Mouse (Mus musculus) neural tube, embryonic 10.5 days (tissue): ENCODE measurements around the gene 9130008F23Rik.
A peak's percentile ranks its signal among the peaks of the same experiment; 100 is the strongest.

Experiments used
- DNase-seq: peaks from one replicate; pipeline ENCODE4 v3.0.0-alpha.2; 2017; ENCODE audit warnings: low spot score; ENCODE audit errors: extremely low spot score

9130008F23Rik gene

GRCm38 (mm10) chr17:40879924-40880691 is at the start of gene 9130008F23Rik:
TSS of gene 9130008F23Rik (minus strand) at chr17:40880559.
- peak; percentile 67 for DNase-seq

- DNase-seq = no peak
Measured at GRCm38 (mm10) chr17:40915499-40915898, 35.1 kb upstream of the 9130008F23Rik start.

- no peak for DNase-seq
Measured at GRCm38 (mm10) chr17:40914250-40914649, 33.9 kb upstream of the 9130008F23Rik start, which contains the start of gene Glyatl3. TSS of gene Glyatl3 (minus strand) at chr17:40914350.

- DNase-seq = peak; percentile 20
Measured at GRCm38 (mm10) chr17:40904721-40905154, 24.4 kb upstream of the 9130008F23Rik start.

GRCm38 (mm10) chr17:40904056-40904597 is 23.8 kb upstream of the 9130008F23Rik start:
- DNase-seq = no peak

- no peak for DNase-seq
Measured at GRCm38 (mm10) chr17:40903345-40903744, 23.0 kb upstream of the 9130008F23Rik start.

- DNase-seq = no peak
Measured at GRCm38 (mm10) chr17:40899783-40900363, 19.5 kb upstream of the 9130008F23Rik start.

GRCm38 (mm10) chr17:40896863-40897262 is 16.5 kb upstream of the 9130008F23Rik start:
- DNase-seq = no peak

GRCm38 (mm10) chr17:40887849-40888536 is 7.6 kb upstream of the 9130008F23Rik start:
- no peak for DNase-seq

- DNase-seq = no peak
Measured at GRCm38 (mm10) chr17:40885155-40885554, 4.8 kb upstream of the 9130008F23Rik start.

GRCm38 (mm10) chr17:40882172-40882571 is 1.8 kb upstream of the 9130008F23Rik start:
- DNase-seq = no peak

- no peak for DNase-seq
Measured at GRCm38 (mm10) chr17:40879528-40879923, 833 bp downstream of the 9130008F23Rik start.

GRCm38 (mm10) chr17:40877741-40878140 is 2.6 kb downstream of the 9130008F23Rik start:
- no peak for DNase-seq

GRCm38 (mm10) chr17:40875568-40875967 is 4.8 kb downstream of the 9130008F23Rik start:
- no peak for DNase-seq

- no peak for DNase-seq
Measured at GRCm38 (mm10) chr17:40874701-40875100, 5.7 kb downstream of the 9130008F23Rik start.

GRCm38 (mm10) chr17:40873582-40874011 is 6.8 kb downstream of the 9130008F23Rik start:
- DNase-seq = no peak

GRCm38 (mm10) chr17:40872626-40873025 is 7.7 kb downstream of the 9130008F23Rik start:
- no peak for DNase-seq

GRCm38 (mm10) chr17:40868952-40869747 is 11.2 kb downstream of the 9130008F23Rik start:
- DNase-seq = no peak

GRCm38 (mm10) chr17:40855065-40855464 is 25.3 kb downstream of the 9130008F23Rik start:
- DNase-seq = no peak

GRCm38 (mm10) chr17:40837308-40837707 is 43.1 kb downstream of the 9130008F23Rik start:
- DNase-seq = no peak

GRCm38 (mm10) chr17:40831870-40832269 is 48.5 kb downstream of the 9130008F23Rik start:
- no peak for DNase-seq
